Mouse (Mus musculus) brain, embryonic 14.5 days (tissue): ENCODE results near the gene Gal3st2.
"Not testable (repeated sequence)": the region's sequence is repeated elsewhere in the genome, so short reads cannot be mapped to it uniquely, and the experiment has no call there.

Source experiments
- CTCF ChIP-seq: fragments of 200-500 bp; IDR thresholded peaks from 2 replicates; pipeline ENCODE4 v1.5.1; 2012; ENCODE audit warnings: inconsistent platforms, mild to moderate bottlenecking, moderate library complexity, borderline replicate concordance; ENCODE audit not compliant: insufficient read depth, insufficient read length; ENCODE audit errors: extremely low read depth
- POLR2A ChIP-seq: fragments of 200-500 bp; IDR thresholded peaks from 2 replicates; pipeline ENCODE4 v1.6.1; 2012; ENCODE audit warnings: mild to moderate bottlenecking, inconsistent platforms, borderline replicate concordance; ENCODE audit not compliant: poor library complexity, insufficient read depth, insufficient read length, severe bottlenecking; ENCODE audit errors: extremely low read depth

GRCm38 (mm10) chr1:93918011-93918410, 56.9 kb downstream of the Gal3st2 start, which contains the start of gene Gal3st2b:
- TF ChIP-seq CTCF, POLR2A: not testable (repeated sequence)
